Mouse (Mus musculus) ES-E14 (cell line): ENCODE data around the gene Ppp4r1.

ENCODE experiments used
- CHD2 ChIP-seq: IDR thresholded peaks from 2 replicates; pipeline ENCODE4 v1.6.1; 2014; ENCODE audit warnings: mild to moderate bottlenecking, low read depth, low read length, inconsistent platforms
- MAFK ChIP-seq: IDR thresholded peaks from 2 replicates; pipeline ENCODE4 v1.6.1; 2014; ENCODE audit warnings: mild to moderate bottlenecking, low read depth, low read length, inconsistent platforms; ENCODE audit not compliant: insufficient read depth

DNA sequence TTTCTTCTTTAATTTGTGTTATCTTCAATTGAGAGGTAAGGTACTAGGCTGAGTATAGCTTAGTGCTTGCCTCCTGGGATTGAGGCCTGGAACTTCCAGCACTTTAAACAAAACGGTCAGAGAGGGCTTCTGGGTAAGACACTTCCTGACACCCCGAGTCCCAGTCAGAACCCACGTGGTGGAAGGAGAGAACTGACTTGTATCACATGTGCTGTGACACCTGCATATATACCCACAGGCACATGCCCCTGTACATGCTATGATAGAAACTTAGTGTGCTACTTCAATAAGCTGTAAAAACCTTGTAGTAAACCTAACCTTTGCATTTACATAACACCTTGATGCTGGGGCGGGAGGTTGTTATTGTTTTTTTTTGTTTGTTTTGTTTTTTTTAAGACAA lies 16.1 kb downstream of the Ppp4r1 start:
- TF ChIP-seq MAFK = no peak
- TF ChIP-seq CHD2 = no peak
